Mouse (Mus musculus) brain, embryonic 14.5 days (tissue): ENCODE measurements around the gene Nhp2. TPM values are rescaled to one million over a fixed set of nuclear protein-coding genes. Genes with fewer than 3 reads are reported as not detected.

Source experiments
- DNase-seq: peaks from one replicate; pipeline ENCODE4 v3.0.0-alpha.2; 2011; ENCODE audit warnings: low read depth
- CTCF ChIP-seq: fragments of 200-500 bp; IDR thresholded peaks from 2 replicates; pipeline ENCODE4 v1.5.1; 2012; ENCODE audit warnings: inconsistent platforms, mild to moderate bottlenecking, moderate library complexity, borderline replicate concordance; ENCODE audit not compliant: insufficient read depth, insufficient read length; ENCODE audit errors: extremely low read depth
- POLR2A ChIP-seq: fragments of 200-500 bp; IDR thresholded peaks from 2 replicates; pipeline ENCODE4 v1.6.1; 2012; ENCODE audit warnings: mild to moderate bottlenecking, inconsistent platforms, borderline replicate concordance; ENCODE audit not compliant: poor library complexity, insufficient read depth, insufficient read length, severe bottlenecking; ENCODE audit errors: extremely low read depth
- polyA plus RNA-seq: library from polyadenylated mRNA; depleted of rRNA; stranded (reverse); fragments of >200 nt; gene quantifications from 2 replicates; pipeline ENCODE4 v1.2.3, GENCODE M21; 2012; rRNA removed

Gene Nhp2
- polyA plus RNA-seq, 1 experiment = 69.2 TPM

- DNase-seq = no peak
- no peak for TF ChIP-seq CTCF
- TF ChIP-seq POLR2A = no peak
Observed at GRCm38 (mm10) chr11:51671376-51671775, 51.8 kb downstream of the Nhp2 start.

- no peak for TF ChIP-seq CTCF
- TF ChIP-seq POLR2A = no peak
- no peak for DNase-seq
Observed at GRCm38 (mm10) chr11:51673291-51673690, 53.8 kb downstream of the Nhp2 start.

Other genes with a start within 250 kb of the Nhp2 start
- 6.6 and 9.3 TPM in 2 replicates for gene Phykpl, start 35.0 kb upstream of the Nhp2 start, polyA plus RNA-seq
- gene Hnrnpab, start 12.9 kb upstream of the Nhp2 start, polyA plus RNA-seq = 597 and 651 TPM in 2 replicates
- 70.7 and 84.3 TPM in 2 replicates for gene Rmnd5b, start 16.2 kb downstream of the Nhp2 start, polyA plus RNA-seq
- 7.5 and 11.2 TPM in 2 replicates for gene N4bp3, start 31.1 kb downstream of the Nhp2 start, polyA plus RNA-seq
- gene D930048N14Rik, start 31.2 kb downstream of the Nhp2 start, polyA plus RNA-seq = 2.1 and 2.3 TPM in 2 replicates
- 44.6 and 59.5 TPM in 2 replicates for gene 0610009B22Rik, start 69.1 kb downstream of the Nhp2 start, polyA plus RNA-seq
- gene Sec24a, start 143.9 kb downstream of the Nhp2 start, polyA plus RNA-seq = 8.3 and 13.9 TPM in 2 replicates
- 91.1 and 97.9 TPM in 2 replicates for gene Sar1b, start 144.0 kb downstream of the Nhp2 start, polyA plus RNA-seq
- gene Jade2, start 237.9 kb downstream of the Nhp2 start, polyA plus RNA-seq = 0.93 and 1.1 TPM in 2 replicates